Mouse (Mus musculus) erythroblast, adult 5-6 weeks (primary cell): ENCODE results near the gene Pgap3. TPM values are rescaled to one million over a fixed set of nuclear protein-coding genes. Genes with fewer than 3 reads are reported as not detected.

ENCODE experiments used
- ATAC-seq: replicated peaks from 2 replicates; pipeline ENCODE4 v1.8.0; 2016; ENCODE audit warnings: moderate number of reproducible peaks, mild to moderate bottlenecking, moderate TSS enrichment, inconsistent platforms; ENCODE audit not compliant: poor library complexity, low FRiP score, severe bottlenecking
- total RNA-seq, 2 experiments: library from RNA; stranded (forward) in 1 of 2; stranded (reverse) in 1 of 2; fragments of 150-400 nt in 1 of 2; fragments of 200-764, 138-1000 nt in 1 of 2; gene quantifications; 2 replicates each; pipeline versions ENCODE4 v1.2.3 to v1.2.4; 2015 to 2017; ENCODE audit warnings: low replicate concordance in 2 of 2

Gene Pgap3
- total RNA-seq, 2 experiments from 2014 or later: not detected

DNA sequence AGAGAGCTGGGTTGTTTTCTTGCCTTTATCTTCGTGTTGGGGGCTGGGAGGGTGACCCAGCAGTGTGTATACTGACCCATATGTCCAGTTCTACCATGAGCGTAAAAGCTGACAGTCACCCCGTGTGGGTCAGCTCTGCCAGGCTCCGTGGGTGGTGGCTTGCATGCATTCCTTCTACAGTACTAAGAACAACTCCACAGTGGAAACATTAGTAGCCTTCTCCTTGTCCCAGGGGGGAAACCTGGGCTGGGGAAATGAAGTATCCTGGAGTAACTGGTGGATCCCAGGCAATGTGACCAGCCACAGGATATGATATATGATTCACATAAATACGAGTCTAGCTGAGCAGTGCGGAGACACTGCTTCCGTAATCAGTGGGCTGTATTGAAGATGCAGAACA lies 13.4 kb upstream of the Pgap3 start:
- no peak for ATAC-seq

DNA sequence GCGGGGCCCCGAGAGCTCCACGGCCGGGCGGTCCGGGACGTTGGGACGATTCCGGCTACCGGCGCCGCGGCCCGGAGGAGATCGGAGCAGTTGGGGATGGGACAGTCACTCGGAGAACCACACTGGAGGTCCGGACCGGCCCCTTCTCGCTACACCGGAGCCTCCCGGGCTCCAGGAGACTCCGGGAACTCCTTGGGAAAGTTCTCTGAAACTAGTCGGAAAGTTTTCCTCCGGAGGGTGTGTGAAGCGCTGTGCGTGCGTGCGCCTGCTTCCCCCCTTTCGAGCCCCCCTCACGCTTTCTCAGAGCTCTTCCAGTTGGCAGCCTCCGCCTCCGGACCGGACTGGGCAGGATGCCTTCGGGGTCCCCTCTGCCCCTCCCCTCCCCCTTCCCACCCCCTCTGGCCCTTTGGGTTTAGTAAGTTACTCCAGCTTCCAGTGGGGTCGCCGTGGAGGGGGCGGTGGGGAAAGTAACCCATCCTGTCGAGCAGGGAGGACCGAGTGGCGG lies 12.6 kb upstream of the Pgap3 start:
- ATAC-seq: no peak

DNA sequence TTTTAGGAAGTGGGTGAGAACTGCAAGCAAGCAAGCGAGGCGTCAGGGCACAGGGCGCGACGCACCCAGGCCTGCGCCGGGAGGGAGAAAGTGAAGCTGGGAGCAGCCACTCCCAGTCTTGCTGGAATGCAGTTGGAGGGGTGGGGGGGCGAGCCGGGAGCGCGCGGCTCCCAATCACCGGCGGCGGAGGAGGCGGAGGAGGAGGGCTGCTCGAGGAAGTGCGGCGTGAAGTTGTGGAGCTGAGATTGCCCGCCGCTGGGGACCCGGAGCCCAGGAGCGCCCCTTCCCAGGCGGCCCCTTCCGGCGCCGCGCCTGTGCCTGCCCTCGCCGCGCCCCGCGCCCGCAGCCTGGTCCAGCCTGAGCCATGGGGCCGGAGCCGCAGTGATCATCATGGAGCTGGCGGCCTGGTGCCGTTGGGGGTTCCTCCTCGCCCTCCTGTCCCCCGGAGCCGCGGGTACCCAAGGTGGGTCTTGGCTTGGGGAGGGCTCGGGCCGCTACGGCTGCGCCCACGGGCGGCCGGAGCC lies 12.0 kb upstream of the Pgap3 start, which contains the start of gene Erbb2:
Erbb2 (plus strand) TSS at position 198 of the 524 bp plus-strand sequence.
- no peak for ATAC-seq

DNA sequence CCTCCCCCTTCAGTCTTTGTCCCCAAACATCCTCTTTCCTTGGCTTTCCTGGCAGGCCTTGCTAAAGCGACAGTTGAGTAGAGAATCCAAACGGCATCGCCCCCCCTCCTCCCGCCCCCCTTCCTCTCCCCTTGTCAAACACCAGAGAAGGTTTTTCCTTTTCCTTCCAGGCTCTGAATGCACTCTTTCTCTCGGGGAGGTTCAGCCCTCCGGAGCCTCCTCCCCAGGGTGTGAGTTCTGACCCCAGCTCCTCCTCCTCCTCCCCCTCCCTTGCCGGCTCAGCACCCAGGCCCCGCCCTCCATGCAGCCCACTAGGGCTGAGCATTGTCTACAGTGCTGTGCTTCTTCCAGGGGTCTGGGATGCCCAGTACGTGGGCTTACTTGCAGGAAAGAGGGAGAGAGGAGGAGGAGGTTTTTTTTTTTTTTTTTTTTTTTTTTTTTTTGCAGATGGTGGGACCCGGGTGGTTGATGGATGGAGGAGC lies 9.1 kb upstream of the Pgap3 start:
- no peak for ATAC-seq

DNA sequence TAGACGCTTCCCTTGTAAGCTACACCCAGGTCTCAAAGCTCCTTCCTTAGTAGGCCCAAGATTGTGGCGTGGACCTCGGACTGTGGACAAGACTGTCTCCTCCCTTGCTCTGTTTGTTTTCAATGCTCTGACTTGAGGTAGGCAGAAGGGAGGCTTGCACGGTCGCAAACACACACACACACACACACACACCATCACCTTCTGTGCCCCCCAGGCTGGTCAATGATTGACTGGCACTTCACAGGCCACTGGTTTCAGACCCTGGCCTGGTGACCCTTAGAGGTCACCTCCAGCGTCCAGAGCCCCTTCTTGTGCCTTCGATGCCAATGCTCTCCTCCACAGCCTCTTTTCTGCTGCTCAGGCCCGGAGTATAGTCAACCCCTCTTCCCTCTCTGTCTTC lies 8.6 kb upstream of the Pgap3 start:
- no peak for ATAC-seq

DNA sequence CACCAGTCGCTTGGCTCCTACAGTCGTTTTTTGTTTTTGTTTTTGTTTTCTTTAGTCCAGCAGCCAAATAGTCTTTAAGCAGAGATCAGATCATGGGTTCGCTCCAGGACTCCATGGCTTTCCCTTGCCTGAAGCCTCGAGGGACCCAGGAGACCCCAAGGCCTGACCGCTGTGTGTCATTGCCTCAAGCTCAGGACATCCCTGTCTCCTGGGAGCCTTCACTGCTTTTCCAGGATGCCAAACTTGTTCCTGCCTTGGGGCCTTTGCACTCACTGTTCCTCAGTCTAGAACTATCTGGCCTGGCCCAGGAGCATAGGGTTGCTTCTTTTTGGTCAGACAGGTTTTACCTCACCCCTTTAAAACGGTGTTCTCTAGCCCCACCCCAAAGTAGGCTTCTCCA lies 6.3 kb upstream of the Pgap3 start:
- ATAC-seq: no peak

DNA sequence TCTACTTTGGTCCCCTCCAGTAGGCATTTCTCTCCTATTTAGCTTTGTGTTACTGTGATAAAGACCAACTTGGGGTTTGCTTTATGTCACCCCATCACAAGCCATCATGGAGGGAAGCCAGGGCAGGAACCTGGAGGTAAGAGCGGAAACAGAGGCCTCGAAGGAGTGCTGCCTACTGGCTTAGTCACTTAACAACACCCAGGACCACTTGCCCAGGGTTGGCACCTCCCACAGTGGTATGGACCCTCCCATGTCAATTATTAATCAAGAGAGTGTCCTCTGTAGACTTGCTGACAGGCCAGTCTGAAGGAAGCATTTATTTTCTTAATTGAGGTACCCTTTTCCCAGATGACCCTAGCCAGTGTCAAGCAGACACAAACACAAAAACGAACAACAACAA lies 526 bp upstream of the Pgap3 start:
- no peak for ATAC-seq

DNA sequence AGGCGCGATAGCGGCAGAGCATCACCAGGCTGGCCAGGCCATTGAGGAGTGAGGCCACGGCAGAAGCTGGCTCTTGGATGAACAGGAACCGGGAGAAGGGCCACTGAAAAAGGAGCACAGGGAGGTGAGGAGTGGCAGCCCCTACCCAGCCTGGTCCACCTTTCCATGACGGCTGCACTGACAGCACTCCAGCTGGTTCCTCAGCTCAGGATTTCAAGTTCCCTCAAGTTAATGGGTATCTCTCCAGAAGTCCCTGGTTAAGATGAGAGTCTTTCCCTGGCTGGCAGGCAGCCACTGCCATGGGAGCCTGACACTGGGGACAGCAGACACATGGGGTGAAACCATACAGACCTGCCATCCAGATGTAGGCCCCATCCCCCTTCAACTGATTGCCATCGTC lies 2.3 kb downstream of the Pgap3 start:
- ATAC-seq: no peak

DNA sequence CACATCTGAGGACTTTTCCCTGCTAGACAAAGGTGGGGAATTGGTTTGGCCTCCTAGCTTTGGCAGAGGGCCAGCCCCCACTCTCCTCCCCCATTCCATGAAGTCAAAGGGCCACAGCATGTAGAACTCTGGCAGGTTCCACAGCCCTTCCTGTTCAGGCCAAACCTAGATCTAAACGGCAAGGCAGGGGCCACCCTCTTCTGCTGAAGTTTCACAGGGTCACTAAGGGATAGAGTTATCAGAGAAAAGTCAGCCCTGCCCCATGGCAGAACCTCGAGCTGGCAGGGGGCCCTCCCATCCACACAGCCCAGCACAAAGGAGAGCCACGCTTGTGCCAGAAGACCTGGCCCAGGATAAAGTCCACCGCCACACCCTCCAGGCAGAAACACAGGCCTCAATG lies 5.2 kb downstream of the Pgap3 start:
- ATAC-seq: no peak

DNA sequence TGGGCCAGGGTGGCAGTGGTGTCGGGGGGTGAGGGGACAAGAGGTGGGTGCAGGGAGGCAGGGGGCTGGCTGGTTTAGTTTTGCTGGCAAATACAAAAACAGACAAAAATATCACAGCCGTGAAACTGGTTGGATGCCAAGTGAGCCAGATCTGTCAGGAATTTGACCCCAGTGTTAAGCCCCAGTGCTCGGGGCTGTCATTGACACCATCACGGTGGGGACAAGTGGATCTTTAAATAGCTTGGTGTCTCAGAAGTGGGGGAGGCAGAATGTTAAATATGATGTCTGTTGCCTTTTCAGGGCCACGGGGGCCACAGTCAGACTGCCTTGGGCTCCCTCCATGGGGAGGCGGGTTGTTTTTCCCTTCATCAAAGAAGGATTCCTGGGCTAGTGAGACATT lies 6.0 kb downstream of the Pgap3 start:
- no peak for ATAC-seq

DNA sequence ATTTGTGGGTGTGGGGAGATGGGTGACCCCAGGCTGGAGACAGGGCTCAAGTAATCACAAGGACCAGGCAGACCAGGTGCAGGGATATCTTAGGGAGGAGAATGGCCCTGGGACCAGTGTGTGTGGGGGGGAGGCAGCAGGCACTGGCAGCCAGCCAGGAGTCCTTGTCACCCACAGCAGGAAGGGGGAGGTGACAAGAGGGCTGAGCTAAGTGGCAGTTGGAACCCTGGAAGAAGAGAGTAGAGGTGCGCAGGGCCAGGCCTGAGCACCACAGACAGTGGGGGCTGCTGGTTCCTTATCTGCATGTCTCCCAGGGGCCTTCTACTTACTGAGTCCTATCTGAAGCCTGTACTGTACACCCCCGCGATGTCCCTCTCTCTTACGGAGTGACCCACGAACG lies 7.0 kb downstream of the Pgap3 start:
- peak; percentile 68 for ATAC-seq

DNA sequence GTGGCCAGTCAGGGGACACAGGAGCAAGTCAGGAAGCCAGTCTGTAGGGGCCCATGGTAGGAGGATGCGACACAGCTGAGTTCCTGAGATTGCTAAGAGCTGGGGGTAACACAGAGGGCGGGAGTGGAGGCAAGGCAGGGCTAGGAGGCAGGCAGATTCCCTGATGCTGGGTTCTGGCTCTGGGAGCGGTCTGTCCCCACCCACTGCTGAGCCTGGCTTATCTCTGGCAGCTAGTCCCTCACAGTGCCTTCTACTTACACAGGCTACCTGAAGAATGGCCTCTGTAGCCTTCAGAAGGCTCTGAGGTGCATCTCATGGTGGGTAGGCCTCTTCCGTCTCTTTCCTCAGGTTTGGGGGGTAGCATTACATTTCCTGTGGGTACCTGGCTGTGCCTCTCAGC lies 7.6 kb downstream of the Pgap3 start:
- ATAC-seq: peak; percentile 82

DNA sequence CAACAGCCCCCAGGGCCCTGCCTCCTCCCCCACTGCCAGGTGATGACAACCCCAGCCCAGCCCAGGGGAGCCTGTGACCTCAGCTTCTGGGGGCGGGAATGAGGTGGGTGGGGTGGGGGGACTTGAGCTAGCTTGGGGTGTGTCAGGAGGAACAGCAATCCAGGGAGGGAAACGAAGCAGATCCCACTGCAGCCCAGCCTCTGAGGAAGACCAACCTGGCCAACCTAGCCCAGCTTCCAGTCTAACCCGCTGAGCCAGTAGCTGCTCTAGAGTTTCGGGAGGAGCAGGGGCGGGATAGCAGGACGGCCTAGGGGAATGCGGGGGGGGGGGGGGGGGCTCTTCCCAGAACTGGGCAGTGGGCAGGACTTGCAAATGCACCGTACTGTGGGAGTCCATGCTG lies 8.3 kb downstream of the Pgap3 start:
- no peak for ATAC-seq

DNA sequence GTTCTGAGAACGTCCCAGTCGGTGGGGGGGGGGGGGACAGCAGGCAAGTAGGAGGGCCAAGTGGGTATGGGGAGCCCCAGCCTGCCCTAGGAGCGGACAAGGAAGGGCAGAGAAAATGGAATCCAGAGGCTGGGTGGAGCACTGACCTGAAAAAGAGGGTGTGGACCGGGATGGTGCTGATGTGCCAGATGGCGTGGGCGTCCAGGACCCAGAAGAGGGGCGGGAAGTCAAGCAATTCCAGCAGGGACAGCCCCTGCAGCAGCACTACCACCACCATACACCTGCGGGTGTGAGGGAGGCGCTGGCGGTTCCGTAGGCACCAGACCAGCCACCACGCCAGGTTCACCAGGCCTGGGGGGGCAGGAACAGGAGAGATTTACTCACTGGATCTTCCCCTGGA lies 10.1 kb downstream of the Pgap3 start:
- no peak for ATAC-seq

DNA sequence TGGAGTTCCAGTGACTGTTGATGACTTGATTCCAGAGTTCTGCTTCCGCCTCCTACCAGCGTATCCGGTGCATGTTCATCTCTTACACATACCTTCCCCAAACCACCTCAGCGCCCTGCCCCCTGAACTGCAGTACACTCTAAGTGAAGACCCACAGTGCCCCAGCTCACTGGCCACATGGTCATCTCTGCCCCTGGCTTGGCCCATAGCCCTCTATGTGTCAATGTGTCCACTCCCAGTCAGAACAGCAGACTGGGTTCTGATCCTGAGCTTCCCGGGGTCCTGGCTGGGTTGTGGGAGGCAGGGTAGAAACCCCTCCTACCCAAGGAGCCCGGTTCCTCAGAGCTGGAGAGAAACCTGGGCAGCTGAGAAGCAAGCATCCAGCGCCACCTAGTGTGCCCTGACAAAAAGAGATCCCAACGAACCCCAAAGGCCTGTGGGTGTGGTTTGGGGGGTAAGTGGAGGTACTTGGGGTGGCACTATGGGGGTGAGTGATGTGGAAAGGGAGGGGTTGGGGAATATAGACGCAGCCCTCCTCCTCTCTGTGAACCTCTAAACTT lies 11.0 kb downstream of the Pgap3 start:
- ATAC-seq: no peak

DNA sequence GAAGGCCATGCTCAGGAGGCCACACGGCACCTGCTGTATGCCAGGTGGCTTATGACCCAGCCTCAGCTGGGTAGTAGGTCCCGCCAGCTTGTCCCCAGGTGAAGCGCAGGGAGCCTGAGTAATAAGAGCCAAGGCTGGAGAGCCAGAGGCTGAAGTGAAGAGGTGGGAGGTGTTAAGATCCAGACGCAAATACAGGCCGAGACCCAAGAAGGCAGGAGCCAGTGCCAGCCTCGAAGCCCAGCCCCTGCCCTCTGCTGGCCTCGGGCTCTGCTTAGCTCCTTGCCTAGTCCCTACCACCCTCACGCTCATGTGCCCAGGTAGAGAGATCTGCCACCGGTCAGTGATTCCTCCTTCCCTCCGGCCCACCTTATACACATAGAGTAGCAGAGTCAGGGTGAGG lies 12.0 kb downstream of the Pgap3 start:
- no peak for ATAC-seq

DNA sequence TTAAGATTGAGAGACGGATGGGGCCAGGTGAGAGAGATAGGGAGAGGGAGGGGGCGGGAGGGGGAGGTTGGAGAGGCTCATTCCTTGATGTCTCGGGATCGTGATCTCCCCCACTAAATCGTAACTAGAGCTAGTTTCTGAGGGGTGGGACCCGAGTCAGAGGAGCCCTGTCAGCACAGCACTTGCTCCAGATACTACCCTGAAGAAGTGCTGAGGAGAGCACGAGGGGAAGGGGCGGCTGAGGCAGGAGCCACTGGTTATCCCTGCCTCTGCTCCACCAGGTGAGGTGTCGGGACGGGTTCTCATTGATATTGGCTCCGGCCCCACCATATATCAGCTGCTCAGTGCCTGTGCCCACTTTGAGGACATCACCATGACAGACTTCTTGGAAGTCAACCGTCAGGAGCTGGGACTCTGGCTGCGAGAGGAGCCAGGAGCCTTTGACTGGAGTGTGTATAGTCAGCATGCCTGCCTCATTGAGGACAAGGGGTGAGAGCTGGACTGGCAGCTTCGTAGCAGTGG lies 13.2 kb downstream of the Pgap3 start:
- no peak for ATAC-seq

DNA sequence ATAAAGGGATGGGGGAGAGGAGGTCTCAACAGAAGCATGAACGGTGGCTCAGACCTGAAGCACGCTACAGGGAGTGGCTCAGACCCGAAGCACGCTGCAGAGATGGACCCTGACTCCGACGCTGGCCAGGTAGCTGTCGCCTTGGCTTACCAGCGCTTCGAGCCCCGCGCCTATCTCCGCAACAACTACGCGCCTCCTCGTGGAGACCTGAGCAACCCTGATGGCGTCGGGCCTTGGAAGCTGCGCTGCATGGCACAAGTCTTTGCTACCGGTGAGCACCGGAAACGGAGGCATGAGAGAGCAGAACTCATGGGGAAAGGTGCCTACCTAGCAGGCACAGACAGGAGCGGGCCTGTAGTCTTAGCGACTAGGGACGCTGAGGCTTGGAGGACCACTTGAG lies 13.7 kb downstream of the Pgap3 start:
- ATAC-seq: no peak

DNA sequence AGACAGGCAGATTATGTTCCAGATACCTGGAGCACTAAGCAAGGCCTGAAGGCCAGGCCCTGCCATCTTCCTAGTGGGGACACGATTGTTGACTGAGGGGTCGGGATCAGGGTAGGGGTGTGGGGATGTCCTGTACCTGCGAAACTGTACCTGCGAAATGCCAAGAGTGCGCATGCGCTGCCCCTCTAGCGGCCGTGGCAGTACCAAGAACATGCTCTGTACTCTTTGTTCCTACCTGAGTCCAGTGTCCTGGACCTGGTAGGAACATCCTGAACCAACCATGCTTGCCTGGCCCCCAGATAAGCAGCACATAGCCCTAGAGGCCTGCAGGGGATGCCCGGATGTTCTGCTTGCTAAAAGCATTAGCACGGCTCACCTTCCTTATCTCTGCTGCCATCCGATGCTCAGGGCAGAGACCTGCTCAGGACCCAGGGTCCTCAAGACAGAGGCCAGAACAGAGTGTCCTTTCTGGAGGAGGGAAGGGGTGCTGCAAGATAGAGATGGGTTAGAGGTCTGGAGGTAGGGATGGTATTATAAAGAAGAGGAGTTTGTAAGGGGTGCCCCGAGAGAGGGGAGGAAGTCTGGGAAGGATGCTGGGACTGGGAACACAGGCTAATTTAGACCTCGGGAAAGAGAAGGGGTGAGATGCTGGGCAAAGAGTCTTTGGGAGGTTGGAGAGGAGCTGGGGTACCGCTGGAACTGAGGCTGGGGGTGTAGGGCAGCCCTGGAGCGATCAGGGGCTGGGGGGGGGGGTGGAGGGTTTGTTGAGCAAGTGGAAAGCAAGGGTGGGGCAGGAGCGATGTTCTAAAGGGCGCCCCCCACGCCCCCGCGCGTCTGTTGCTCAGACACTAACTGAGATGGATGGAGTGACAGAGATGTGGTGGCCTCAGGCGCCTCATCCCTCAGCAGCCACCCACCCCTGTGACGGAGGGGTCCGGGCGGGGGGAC lies 14.4 kb downstream of the Pgap3 start, which contains the start of gene Pnmt:
Pnmt (plus strand) TSS at position 813 of the 948 bp plus-strand sequence.
- ATAC-seq: no peak
